Mouse (Mus musculus): ENCODE data around the gene Izumo1r. TPM values are rescaled to one million over a fixed set of nuclear protein-coding genes. Genes with fewer than 3 reads are reported as not detected.

Izumo1r gene
- polyA plus RNA-seq, 1 experiment = 37.6 TPM

- 90% methylated on average over 3 of the region's 3 CpGs for WGBS
- DNase-seq (ENCODE audit: low read depth in 1 of 2, low spot score in 2 of 2) = no peak
Measured at GRCm38 (mm10) chr9:14897102-14897501, 6.6 kb downstream of the Izumo1r start.

GRCm38 (mm10) chr9:14895237-14895835 lies 8.4 kb downstream of the Izumo1r start:
- WGBS = 65% methylated on average over 7 of the region's 7 CpGs
- DNase-seq (ENCODE audit: low read depth in 1 of 2, low spot score in 2 of 2) = no peak

More at GRCm38 (mm10) chr9:14897102-14897501, 6.6 kb downstream of the Izumo1r start:
- Histone ChIP-seq H3K4me1 (ENCODE audit: control insufficient read depth, insufficient read depth, insufficient read length) (peaks cover 11% of the 10 kb centered on the region), H3K27ac (ENCODE audit: insufficient read depth, low read length) (no peak overlapping the region), H3K27me3 (ENCODE audit: control insufficient read depth, insufficient read depth, low read length) (no peaks in the 10 kb centered on the region), H3K4me3 (ENCODE audit: extremely low read depth, insufficient read depth, insufficient read length) (no peak overlapping the region), H3K36me3 (ENCODE audit: control insufficient read depth, insufficient read depth, low read length) (no peaks in the 10 kb centered on the region)
- no peak for TF ChIP-seq CTCF (IDR thresholded peaks at IDR 0.05; ENCODE audit: extremely low read depth, insufficient read depth, insufficient read length, insufficient replicate concordance)
- no peak for TF ChIP-seq POLR2A (IDR thresholded peaks at IDR 0.05; ENCODE audit: low read depth, low read length)

DNA sequence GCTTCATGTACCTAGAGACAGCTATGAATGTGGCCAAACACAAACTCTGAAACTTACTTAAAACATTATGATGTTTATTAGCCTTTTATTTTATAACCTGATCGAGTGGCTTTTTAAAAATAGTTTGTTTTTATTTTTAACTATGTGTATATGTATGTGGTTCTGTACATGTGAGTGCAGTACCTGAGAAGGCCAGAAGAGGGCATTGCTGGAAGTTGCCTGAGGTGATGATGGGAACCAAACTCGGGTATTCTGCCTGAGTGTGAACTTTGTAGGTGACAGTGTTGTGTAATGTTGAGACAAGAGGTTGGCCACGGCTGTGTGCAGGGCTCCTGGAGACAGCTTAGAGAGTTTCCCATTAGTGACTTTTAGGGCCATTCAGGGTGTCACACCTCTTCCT lies 9.1 kb downstream of the Izumo1r start:
- 91% methylated on average over 3 of the region's 3 CpGs for WGBS
- no peak for DNase-seq (ENCODE audit: low read depth in 1 of 2, low spot score in 2 of 2)
- no peaks in the 10 kb centered on the region for H3K36me3 ChIP-seq (ENCODE audit: control insufficient read depth, insufficient read depth, low read length)
- no peaks in the 10 kb centered on the region for H3K27me3 ChIP-seq (ENCODE audit: control insufficient read depth, insufficient read depth, low read length)
- H3K4me1 ChIP-seq (ENCODE audit: control insufficient read depth, insufficient read depth, insufficient read length) = peaks cover 11% of the 10 kb centered on the region
- no peak overlapping the region for H3K27ac ChIP-seq (ENCODE audit: insufficient read depth, low read length)
- TF ChIP-seq POLR2A (IDR thresholded peaks at IDR 0.05; ENCODE audit: low read depth, low read length) = no peak
- TF ChIP-seq CTCF (IDR thresholded peaks at IDR 0.05; ENCODE audit: extremely low read depth, insufficient read depth, insufficient read length, insufficient replicate concordance) = no peak
- H3K4me3 ChIP-seq (ENCODE audit: extremely low read depth, insufficient read depth, insufficient read length) = no peak overlapping the region

More at GRCm38 (mm10) chr9:14895237-14895835, 8.4 kb downstream of the Izumo1r start:
- Histone ChIP-seq H3K36me3 (ENCODE audit: control insufficient read depth, insufficient read depth, low read length) (no peaks in the 10 kb centered on the region), H3K4me1 (ENCODE audit: control insufficient read depth, insufficient read depth, insufficient read length) (peaks cover 11% of the 10 kb centered on the region), H3K4me3 (ENCODE audit: extremely low read depth, insufficient read depth, insufficient read length) (no peak overlapping the region), H3K27ac (ENCODE audit: insufficient read depth, low read length) (no peak overlapping the region), H3K27me3 (ENCODE audit: control insufficient read depth, insufficient read depth, low read length) (no peaks in the 10 kb centered on the region)
- TF ChIP-seq CTCF (IDR thresholded peaks at IDR 0.05; ENCODE audit: extremely low read depth, insufficient read depth, insufficient read length, insufficient replicate concordance) = no peak
- no peak for TF ChIP-seq POLR2A (IDR thresholded peaks at IDR 0.05; ENCODE audit: low read depth, low read length)

GRCm38 (mm10) chr9:14893388-14893787 lies 10.4 kb downstream of the Izumo1r start:
- Histone ChIP-seq H3K27me3 (ENCODE audit: control insufficient read depth, insufficient read depth, low read length) (no peaks in the 10 kb centered on the region), H3K36me3 (ENCODE audit: control insufficient read depth, insufficient read depth, low read length) (no peaks in the 10 kb centered on the region), H3K27ac (ENCODE audit: insufficient read depth, low read length) (no peak overlapping the region), H3K4me3 (ENCODE audit: extremely low read depth, insufficient read depth, insufficient read length) (no peak overlapping the region), H3K4me1 (ENCODE audit: control insufficient read depth, insufficient read depth, insufficient read length) (peaks cover 11% of the 10 kb centered on the region)
- no peak for DNase-seq (ENCODE audit: low read depth in 1 of 2, low spot score in 2 of 2)
- TF ChIP-seq CTCF (IDR thresholded peaks at IDR 0.05; ENCODE audit: extremely low read depth, insufficient read depth, insufficient read length, insufficient replicate concordance) (no peak), POLR2A (IDR thresholded peaks at IDR 0.05; ENCODE audit: low read depth, low read length) (no peak)
- 63% methylated on average over 9 of the region's 9 CpGs for WGBS

- Histone ChIP-seq H3K27me3 (ENCODE audit: control insufficient read depth, insufficient read depth, low read length) (no peaks in the 10 kb centered on the region), H3K4me1 (ENCODE audit: control insufficient read depth, insufficient read depth, insufficient read length) (peaks cover 11% of the 10 kb centered on the region), H3K4me3 (ENCODE audit: extremely low read depth, insufficient read depth, insufficient read length) (no peak overlapping the region), H3K27ac (ENCODE audit: insufficient read depth, low read length) (no peak overlapping the region), H3K36me3 (ENCODE audit: control insufficient read depth, insufficient read depth, low read length) (no peaks in the 10 kb centered on the region)
- DNase-seq (ENCODE audit: low read depth in 1 of 2, low spot score in 2 of 2) = no peak
- WGBS = 93% methylated on average over 5 of the region's 5 CpGs
- TF ChIP-seq POLR2A (IDR thresholded peaks at IDR 0.05; ENCODE audit: low read depth, low read length) (no peak), CTCF (IDR thresholded peaks at IDR 0.05; ENCODE audit: extremely low read depth, insufficient read depth, insufficient read length, insufficient replicate concordance) (no peak)
Measured at GRCm38 (mm10) chr9:14891891-14892290, 11.9 kb downstream of the Izumo1r start.

DNA sequence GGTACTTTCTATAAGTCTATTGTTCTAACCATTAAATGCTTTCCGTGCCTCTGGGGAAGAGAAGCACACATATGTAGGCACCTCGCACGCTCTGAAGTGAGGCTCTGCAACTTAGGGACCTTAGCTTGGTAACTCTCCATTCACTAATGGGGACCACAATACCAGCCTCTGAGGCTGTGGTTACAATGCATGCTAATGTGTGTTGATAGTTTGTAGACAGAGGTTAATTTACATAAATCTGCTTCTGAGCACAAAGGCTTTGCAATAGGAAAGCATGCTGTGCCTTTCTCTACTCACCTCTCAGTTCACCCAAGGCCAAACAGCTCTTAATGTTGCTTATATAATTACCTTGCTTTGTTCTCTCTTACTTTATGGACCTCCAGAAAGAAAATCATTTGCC lies 13.1 kb downstream of the Izumo1r start:
- Histone ChIP-seq H3K27me3 (ENCODE audit: control insufficient read depth, insufficient read depth, low read length) (no peaks in the 10 kb centered on the region), H3K4me3 (ENCODE audit: extremely low read depth, insufficient read depth, insufficient read length) (no peak overlapping the region), H3K36me3 (ENCODE audit: control insufficient read depth, insufficient read depth, low read length) (no peaks in the 10 kb centered on the region), H3K27ac (ENCODE audit: insufficient read depth, low read length) (no peak overlapping the region), H3K4me1 (ENCODE audit: control insufficient read depth, insufficient read depth, insufficient read length) (peaks cover 11% of the 10 kb centered on the region)
- DNase-seq (ENCODE audit: low read depth in 1 of 2, low spot score in 2 of 2) = no peak
- WGBS = 96% methylated on average over 3 of the region's 3 CpGs
- TF ChIP-seq CTCF (IDR thresholded peaks at IDR 0.05; ENCODE audit: extremely low read depth, insufficient read depth, insufficient read length, insufficient replicate concordance) (no peak), POLR2A (IDR thresholded peaks at IDR 0.05; ENCODE audit: low read depth, low read length) (no peak)

- Histone ChIP-seq H3K27ac (ENCODE audit: insufficient read depth, low read length) (no peak overlapping the region), H3K27me3 (ENCODE audit: control insufficient read depth, insufficient read depth, low read length) (no peaks in the 10 kb centered on the region), H3K36me3 (ENCODE audit: control insufficient read depth, insufficient read depth, low read length) (no peaks in the 10 kb centered on the region), H3K4me1 (ENCODE audit: control insufficient read depth, insufficient read depth, insufficient read length) (peaks cover 4% of the 10 kb centered on the region), H3K4me3 (ENCODE audit: extremely low read depth, insufficient read depth, insufficient read length) (no peak overlapping the region)
- TF ChIP-seq CTCF (IDR thresholded peaks at IDR 0.05; ENCODE audit: extremely low read depth, insufficient read depth, insufficient read length, insufficient replicate concordance) (no peak), POLR2A (IDR thresholded peaks at IDR 0.05; ENCODE audit: low read depth, low read length) (no peak)
- DNase-seq (ENCODE audit: low read depth in 1 of 2, low spot score in 2 of 2) = no peak
- 83% methylated on average over 6 of the region's 6 CpGs for WGBS
Measured at GRCm38 (mm10) chr9:14888671-14889070, 15.1 kb downstream of the Izumo1r start.

Data from spleen, adult 2 months (tissue).